Mouse (Mus musculus): ENCODE measurements around the gene Phf20.

- no peak for TF ChIP-seq POLR2A (IDR thresholded peaks at IDR 0.05; ENCODE audit: extremely low read depth, insufficient read depth, low read length)
- peak; percentile 31; the same call in 1 of the 2 replicates for TF ChIP-seq CTCF (IDR thresholded peaks at IDR 0.05; ENCODE audit: low read depth, low read length)
Observed at GRCm38 (mm10) chr2:156260968-156261367, 64.7 kb downstream of the Phf20 start.
